Mouse (Mus musculus) CD4-positive, CD25-positive, alpha-beta regulatory T cell (primary cell): ENCODE measurements around the gene Opn5. TPM values are rescaled to one million over a fixed set of nuclear protein-coding genes. Genes with fewer than 3 reads are reported as not detected.

Experiments
- polyA plus RNA-seq: library from polyadenylated mRNA; unstranded; fragments of 100-300 nt; shearing (Covaris generic); gene quantifications from one replicate; pipeline ENCODE4 v1.2.1, GENCODE M21; 2017

Opn5 gene
- not detected for polyA plus RNA-seq

DNA sequence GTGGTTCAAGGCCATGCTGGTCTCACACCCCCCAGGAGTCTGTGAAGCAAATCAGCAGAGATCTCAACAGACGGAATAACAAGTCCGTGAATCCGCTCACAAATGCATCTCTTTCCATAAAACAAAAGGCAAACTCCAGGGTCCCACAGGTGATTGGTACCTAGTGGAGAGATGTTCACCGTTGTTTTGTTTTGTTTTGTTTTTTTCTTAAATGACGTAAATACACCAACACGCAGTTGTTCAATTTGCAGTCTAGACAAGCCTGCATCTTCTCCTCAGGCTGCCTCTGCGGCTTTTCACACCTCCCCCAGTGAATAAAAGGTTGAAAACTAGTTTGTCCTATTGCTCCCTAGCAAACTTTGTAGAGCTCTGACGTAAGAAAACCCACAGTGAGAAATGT lies at the start of gene Opn5:
Gene Opn5, minus strand, starts transcription at position 101 of the 400 bp plus-strand sequence.

Other genes starting within 250 kb of the Opn5 start
- gene Adgrf4, start 80.9 kb upstream of the Opn5 start, polyA plus RNA-seq: not detected
- gene Adgrf2, start 130.8 kb upstream of the Opn5 start, polyA plus RNA-seq: 0.07 TPM